Mouse (Mus musculus) kidney, postnatal 36 days (tissue): Measurements from ENCODE around the gene St3gal6.
A peak's percentile ranks its signal among the peaks of the same experiment; 100 is the strongest.

Experiments
- DNase-seq, 2 experiments: peaks; one replicate each; pipeline ENCODE4 v3.0.0; 2021 to 2022; ENCODE audit warnings: mixed read lengths in 2 of 2

St3gal6 gene

GRCm38 (mm10) chr16:58520457-58520856 lies 3.6 kb downstream of the St3gal6 start:
- no peak for DNase-seq

GRCm38 (mm10) chr16:58519650-58520073 lies 4.4 kb downstream of the St3gal6 start:
- DNase-seq = peak; percentile 71 to 76

GRCm38 (mm10) chr16:58516960-58517798 lies 6.9 kb downstream of the St3gal6 start:
- DNase-seq = no peak

- no peak for DNase-seq
Observed at GRCm38 (mm10) chr16:58516161-58516560, 7.9 kb downstream of the St3gal6 start.

- DNase-seq = peak in 1 of 2 experiments; percentile 76
Observed at GRCm38 (mm10) chr16:58514565-58514964, 9.5 kb downstream of the St3gal6 start.

DNA sequence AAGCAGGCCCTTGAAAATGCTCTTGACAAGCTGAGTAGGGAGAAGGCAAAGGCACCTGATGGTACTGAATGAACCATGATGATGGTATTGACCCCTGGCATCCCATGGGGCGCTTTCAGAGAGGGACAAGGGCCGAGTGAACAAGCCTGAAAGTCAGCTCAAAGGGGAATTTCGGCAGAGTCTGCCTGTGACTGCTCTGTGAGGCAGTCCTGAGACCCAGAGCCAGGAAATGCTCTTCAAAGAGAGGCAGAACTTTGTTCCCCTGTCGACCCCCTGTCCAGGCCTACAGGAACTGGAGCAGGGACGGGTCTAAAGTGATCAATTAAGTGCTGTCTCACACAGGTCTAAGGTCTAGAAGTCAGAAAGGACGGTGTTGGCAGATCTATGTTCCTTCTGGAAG lies 10.3 kb downstream of the St3gal6 start:
- DNase-seq = peak in 1 of 2 experiments; percentile 52

DNA sequence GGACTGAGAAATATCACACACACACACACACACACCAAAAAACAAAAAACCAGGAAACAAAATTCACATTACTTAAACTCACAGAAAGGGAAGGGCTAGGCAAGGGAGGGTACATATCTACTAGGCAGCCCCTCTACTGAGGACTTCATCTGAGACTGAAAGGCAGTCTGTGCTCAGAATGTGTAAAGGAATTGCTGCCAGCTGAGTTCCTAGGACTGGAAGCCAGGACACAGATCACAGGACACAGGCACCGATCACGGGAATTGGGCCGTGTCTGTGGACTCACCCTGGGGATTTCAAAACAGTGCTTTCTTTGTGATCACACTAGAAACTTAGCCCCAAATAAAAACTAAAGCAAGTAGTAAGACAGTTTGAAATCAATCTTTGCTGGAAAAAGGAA lies 11.2 kb downstream of the St3gal6 start:
- peak; percentile 73 to 78 for DNase-seq

- DNase-seq = peak; percentile 64 to 71
Observed at GRCm38 (mm10) chr16:58512181-58512761, 11.8 kb downstream of the St3gal6 start.

DNA sequence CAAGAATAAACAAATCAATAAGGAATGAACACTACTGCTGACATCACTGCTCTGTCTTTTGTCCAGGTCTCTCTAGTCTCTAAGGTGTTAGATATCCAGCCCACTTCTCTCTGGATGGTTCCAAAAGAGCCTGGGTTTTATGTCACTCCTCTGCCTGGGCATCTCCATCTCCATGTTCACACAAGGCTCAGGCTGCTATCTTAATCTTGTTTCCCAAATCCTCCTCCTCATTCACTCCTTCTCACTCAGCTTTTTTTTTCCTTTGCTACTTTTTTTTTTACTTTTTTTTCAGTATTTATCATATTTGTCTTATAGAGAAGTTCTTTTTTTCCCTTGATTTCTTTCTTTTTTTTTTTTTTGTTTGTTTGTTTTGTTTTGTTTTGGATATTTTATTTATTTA lies 19.1 kb downstream of the St3gal6 start:
- DNase-seq = no peak

DNA sequence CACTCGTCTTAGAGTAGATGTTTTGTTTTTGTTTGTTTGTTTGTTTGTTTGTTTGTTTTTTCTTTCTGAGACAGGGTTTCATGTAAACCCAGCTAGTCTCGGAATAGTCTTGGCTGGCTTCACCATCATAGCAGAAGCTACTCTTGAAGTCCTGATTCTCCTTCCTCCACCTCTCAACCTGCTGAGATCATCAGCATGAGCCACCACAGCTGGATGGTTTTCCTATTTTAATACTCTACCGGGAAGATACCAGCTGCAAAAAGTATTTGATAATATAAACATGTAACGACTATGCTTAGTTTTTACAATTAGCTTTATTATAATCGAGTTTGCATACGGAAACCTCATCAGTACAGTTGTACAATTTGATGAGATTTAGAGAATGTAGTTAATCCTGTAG lies 21.5 kb downstream of the St3gal6 start:
- DNase-seq = no peak

- no peak for DNase-seq
Observed at GRCm38 (mm10) chr16:58501760-58502301, 22.2 kb downstream of the St3gal6 start.

- DNase-seq = no peak
Observed at GRCm38 (mm10) chr16:58499650-58500049, 24.4 kb downstream of the St3gal6 start.

DNA sequence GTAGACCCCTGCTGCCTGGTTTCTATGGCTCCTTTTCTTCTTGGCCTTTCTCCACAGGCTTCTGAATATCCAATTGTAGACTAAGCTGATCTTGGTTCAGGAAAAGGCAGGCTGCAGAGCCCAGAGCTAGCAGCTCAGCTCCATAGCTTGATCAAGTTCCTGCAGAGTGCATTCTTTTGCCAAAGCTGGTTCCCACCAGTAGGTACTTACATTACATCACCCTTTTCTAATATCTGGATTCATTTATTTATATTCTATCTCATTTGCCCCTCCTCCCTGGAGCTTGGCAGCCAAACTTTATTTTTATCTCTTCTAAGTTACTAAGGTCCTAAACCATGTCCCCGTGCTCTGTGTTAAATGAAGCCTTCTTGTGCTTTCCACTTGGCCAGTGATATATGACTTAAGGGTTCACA lies 24.9 kb downstream of the St3gal6 start:
- no peak for DNase-seq

GRCm38 (mm10) chr16:58497886-58498713 lies 25.9 kb downstream of the St3gal6 start:
- DNase-seq = no peak

- no peak for DNase-seq
Observed at GRCm38 (mm10) chr16:58496791-58497190, 27.3 kb downstream of the St3gal6 start.

- DNase-seq = no peak
Observed at GRCm38 (mm10) chr16:58487861-58488260, 36.2 kb downstream of the St3gal6 start.

- DNase-seq = peak; percentile 41 to 57
Observed at GRCm38 (mm10) chr16:58482296-58482695, 41.7 kb downstream of the St3gal6 start.

- DNase-seq = peak in 1 of 2 experiments; percentile 46
Observed at GRCm38 (mm10) chr16:58481906-58482270, 42.2 kb downstream of the St3gal6 start.

DNA sequence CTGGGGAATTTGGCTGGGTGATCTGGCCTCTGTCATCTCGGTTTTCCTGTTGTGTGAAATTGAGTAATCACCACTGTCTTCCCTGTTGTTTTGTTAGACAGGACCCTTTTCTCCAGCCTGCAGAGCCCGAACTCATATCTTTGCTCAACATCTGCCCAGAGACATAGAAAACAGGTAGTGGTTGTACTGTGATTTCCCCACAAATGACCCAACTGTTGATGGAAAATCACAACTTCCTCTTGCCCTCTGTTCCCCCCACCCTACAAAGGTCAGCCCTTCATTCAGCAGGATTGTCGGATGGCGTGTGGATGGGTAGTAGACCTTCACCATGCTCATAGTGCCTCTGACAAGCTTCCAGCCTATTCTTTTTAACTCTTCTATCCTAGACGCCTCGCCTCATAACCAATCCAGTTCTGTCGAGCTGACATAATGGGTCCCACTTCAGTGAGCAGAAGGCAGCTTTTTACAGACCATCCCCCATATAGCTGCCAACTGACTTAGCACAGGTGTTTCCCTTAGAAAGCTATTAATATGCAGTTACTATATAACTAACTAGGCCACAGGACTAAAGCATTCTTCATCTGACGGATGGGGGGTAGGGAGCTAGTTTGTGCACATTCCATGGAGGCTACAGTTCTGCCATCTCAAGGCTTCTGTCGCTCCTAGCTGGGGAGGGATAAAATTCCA lies 42.7 kb downstream of the St3gal6 start:
- peak; percentile 52 to 81 for DNase-seq

GRCm38 (mm10) chr16:58479898-58480448 lies 44.1 kb downstream of the St3gal6 start:
- DNase-seq = no peak

GRCm38 (mm10) chr16:58476363-58476762 lies 47.7 kb downstream of the St3gal6 start:
- peak; percentile 68 to 71 for DNase-seq

DNA sequence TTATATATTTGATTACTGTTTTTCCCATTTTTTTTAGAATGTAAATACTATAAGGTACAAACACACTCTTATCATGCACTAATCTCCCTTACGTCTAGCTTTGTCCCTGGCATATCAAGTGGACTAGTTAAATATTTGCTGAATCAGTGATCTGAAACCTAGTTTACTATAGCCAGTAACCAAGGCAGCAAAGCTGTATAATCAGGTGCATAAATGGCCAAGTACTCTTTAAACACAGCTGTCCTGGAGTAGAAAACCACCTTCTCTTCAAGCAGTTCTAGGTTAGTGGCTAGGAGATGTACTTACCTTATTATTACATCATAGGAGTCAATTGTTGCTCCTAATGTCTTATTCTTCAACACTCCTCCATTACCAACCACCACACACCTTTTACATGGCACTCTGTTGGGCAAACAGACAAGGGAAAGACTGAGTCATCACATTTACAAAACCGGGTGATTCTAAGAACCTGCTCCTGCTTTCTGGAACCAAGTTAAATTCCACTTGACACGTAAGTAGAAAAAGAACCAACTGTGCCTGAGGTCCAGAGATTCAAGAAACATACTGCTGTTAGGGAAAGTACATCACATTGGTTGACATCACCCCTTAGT lies 48.4 kb downstream of the St3gal6 start:
- peak in 1 of 2 experiments; percentile 33 for DNase-seq
